Mouse (Mus musculus) gastrocnemius, postnatal 10 days (tissue): ENCODE results near the gene Hook2. TPM values are rescaled to one million over a fixed set of nuclear protein-coding genes. Genes with fewer than 3 reads are reported as not detected.

ENCODE experiments used
- DNase-seq: peaks from one replicate; pipeline ENCODE4 v3.0.0; 2021; ENCODE audit warnings: mixed read lengths
- total RNA-seq, 2 experiments: library from RNA; stranded (reverse); gene quantifications; 2 replicates each; pipeline ENCODE4 v1.2.3; 2021

Hook2 gene
- total RNA-seq, 2 experiments from 2014 or later = 2.3 to 2.7 TPM

GRCm38 (mm10) chr8:84987388-84987787, 3.0 kb upstream of the Hook2 start:
- no peak for DNase-seq

- DNase-seq = no peak
Observed at GRCm38 (mm10) chr8:84987903-84988302, 2.5 kb upstream of the Hook2 start.

GRCm38 (mm10) chr8:84989311-84989731, 1.1 kb upstream of the Hook2 start:
- peak; percentile 33 for DNase-seq

- peak; percentile 95 for DNase-seq
Observed at GRCm38 (mm10) chr8:84989810-84990209, 593 bp upstream of the Hook2 start.

GRCm38 (mm10) chr8:84990836-84991235, 433 bp downstream of the Hook2 start:
- DNase-seq = no peak

- DNase-seq = no peak
Observed at GRCm38 (mm10) chr8:84994375-84994774, 4.0 kb downstream of the Hook2 start.

- peak; percentile 56 for DNase-seq
Observed at GRCm38 (mm10) chr8:84995680-84996079, 5.3 kb downstream of the Hook2 start.

GRCm38 (mm10) chr8:84996978-84997377, 6.6 kb downstream of the Hook2 start:
- DNase-seq = no peak

- DNase-seq = peak; percentile 94
Observed at GRCm38 (mm10) chr8:84997649-84998295, 7.4 kb downstream of the Hook2 start.

- DNase-seq = peak; percentile 60
Observed at GRCm38 (mm10) chr8:85007686-85008085, 17.3 kb downstream of the Hook2 start.

GRCm38 (mm10) chr8:85011242-85011641, 20.8 kb downstream of the Hook2 start:
- DNase-seq = no peak

- DNase-seq = peak; percentile 59
Observed at GRCm38 (mm10) chr8:85013230-85013840, 22.9 kb downstream of the Hook2 start.

- DNase-seq = no peak
Observed at GRCm38 (mm10) chr8:85014431-85014830, 24.0 kb downstream of the Hook2 start, which contains the start of gene Best2. Gene Best2, minus strand, starts transcription at chr8:85014531.

- DNase-seq = no peak
Observed at GRCm38 (mm10) chr8:85016724-85017123, 26.3 kb downstream of the Hook2 start.

GRCm38 (mm10) chr8:85017209-85017608, 26.8 kb downstream of the Hook2 start:
- no peak for DNase-seq

- DNase-seq = no peak
Observed at GRCm38 (mm10) chr8:85021514-85022055, 31.2 kb downstream of the Hook2 start.

GRCm38 (mm10) chr8:85023846-85024245, 33.4 kb downstream of the Hook2 start:
- DNase-seq = no peak

GRCm38 (mm10) chr8:85025098-85025932, 34.9 kb downstream of the Hook2 start, which contains the start of gene Asna1:
Gene Asna1, minus strand, starts transcription at chr8:85025281.
- DNase-seq = peak; percentile 77

GRCm38 (mm10) chr8:85026670-85027515, 36.5 kb downstream of the Hook2 start, which contains the start of gene Trir:
Gene Trir, plus strand, starts transcription at chr8:85026823.
- DNase-seq = peak; percentile 96

- no peak for DNase-seq
Observed at GRCm38 (mm10) chr8:85027516-85027855, 37.1 kb downstream of the Hook2 start.

GRCm38 (mm10) chr8:85027922-85028321, 37.5 kb downstream of the Hook2 start:
- no peak for DNase-seq

- DNase-seq = no peak
Observed at GRCm38 (mm10) chr8:85029271-85029670, 38.9 kb downstream of the Hook2 start.
